Mouse (Mus musculus): ENCODE measurements around the gene Ccdc71.
A peak's percentile ranks its signal among the peaks of the same experiment; 100 is the strongest.

Ccdc71 gene

DNA sequence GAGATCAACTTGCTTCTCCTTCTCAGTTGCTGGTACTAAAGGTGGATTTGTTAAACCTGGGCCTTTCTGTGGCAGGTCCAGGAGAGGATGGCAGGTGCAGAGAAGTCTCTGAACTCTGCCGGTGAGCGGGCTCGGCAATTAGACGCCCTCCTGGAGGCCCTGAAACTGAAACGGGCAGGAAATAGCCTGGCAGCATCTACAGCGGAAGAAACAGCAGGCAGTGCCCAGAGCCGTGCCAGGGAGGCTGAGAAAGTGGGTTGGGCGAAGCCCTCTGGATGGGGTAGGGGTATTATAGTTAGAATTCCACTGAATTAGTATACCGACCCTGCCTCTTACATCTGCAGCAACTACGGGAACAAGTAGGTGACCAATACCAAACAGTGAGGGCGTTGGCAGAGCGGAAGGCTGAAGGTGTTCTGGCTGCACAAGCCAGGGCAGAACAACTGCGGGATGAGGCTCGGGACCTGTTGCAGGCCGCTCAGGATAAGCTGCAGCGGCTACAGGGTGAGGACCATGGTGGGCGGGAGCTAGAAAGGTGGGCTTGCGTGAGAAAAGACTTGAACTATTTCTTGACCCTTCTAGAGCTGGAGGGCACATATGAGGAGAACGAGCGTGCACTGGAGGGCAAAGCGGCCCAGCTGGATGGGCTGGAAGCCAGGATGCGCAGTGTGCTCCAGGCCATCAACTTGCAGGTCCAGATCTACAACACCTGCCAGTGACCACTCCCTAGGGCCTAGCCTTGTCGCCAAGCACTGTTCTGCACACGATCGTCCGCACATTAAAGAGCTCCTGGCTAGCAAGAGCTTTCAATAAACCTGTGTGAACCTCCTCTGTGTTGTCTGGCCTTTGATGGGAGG, 29.6 kb downstream of the Ccdc71 start:
- DNase-seq (ENCODE audit: low read depth), result peak; percentile 62

DNA sequence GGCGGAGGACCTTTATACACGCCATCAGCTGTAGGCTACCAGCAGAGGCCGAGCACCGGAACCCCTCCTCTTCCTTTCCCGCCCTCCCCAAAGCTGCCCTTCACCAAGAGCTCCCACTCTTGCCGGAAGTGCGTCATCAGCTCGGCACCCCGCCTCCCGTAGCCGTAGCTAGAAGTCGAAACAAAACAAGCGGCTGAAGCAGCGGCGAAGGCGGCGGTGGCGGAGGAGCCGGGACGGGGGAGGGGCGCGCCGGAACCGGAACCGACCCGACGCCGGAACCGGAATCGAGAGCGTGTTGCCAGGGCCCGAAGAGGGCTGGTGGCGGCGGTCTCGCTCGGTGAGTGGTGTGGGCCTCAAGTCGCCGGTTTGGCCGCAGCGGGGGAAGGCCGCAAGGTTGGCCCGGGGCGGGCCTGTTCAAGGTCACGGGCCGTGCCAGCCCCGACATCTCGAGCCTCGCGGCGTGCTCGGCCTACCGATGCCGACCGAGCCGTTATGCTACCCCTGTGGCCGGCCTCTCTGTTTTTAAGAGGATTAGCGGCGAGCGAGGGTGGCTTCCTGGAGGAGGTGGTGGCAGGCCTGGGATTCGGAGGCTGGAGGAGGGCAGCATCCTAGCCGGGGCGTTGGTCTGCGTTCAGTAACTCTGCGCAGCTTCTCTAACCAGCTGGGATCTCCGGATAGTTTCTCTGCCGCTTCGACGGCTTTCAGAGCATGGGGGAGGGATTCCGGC, 30.4 kb downstream of the Ccdc71 start, which contains the start of gene Usp19:
TSS of gene Usp19 (plus strand) at position 44 of the 727 bp plus-strand sequence.
- peak; percentile 99 for DNase-seq (ENCODE audit: low read depth)

DNA sequence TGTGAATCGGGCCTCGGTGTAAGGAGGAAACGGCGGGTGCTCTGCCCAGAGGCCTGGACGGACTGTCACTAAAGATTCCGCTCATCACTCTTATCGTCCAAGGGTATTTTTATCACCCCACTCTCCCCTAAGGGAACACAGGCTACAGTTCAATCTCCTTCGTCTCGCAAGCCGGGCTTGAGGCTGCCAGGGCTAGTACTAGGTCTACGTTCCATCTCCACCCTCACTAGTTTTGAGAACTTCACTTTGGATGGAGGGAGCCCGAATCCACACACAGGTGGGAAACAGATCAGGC, 30.9 kb downstream of the Ccdc71 start:
- DNase-seq (ENCODE audit: low read depth), result no peak

- peak; percentile 51 for DNase-seq (ENCODE audit: low read depth)
Observed at GRCm38 (mm10) chr9:108492043-108492750, 31.9 kb downstream of the Ccdc71 start.

- no peak for DNase-seq (ENCODE audit: low read depth)
Observed at GRCm38 (mm10) chr9:108493246-108493645, 32.9 kb downstream of the Ccdc71 start.

DNA sequence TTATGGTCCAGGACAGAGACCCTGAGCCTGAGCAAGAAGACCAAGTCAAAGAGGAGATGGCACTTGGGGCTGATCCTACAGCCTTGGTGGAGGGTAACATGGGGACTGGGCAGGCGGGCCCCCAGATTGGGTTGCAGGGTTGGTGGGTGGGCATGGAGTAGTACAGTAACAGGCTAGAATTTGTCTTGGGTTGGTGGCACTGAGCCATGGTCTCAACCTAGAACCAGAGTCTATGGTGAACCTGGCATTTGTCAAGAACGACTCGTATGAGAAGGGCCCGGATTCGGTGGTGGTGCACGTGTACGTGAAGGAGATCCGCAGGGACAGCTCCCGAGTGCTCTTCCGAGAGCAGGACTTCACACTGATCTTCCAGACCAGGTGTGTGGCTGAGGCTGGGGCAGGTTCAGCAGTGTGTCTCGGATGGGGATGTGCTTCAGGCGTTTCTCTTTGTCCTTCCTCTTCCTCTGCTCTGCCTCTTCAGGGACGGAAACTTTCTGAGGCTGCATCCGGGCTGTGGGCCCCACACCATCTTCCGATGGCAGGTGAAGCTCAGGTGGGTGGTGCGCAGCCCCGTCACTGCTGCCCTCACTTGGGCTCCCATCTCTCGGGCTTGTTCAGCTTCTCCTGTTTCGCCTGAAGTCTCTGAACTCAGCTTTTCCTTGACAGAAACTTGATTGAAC, 34.0 kb downstream of the Ccdc71 start:
- no peak for DNase-seq (ENCODE audit: low read depth)

DNA sequence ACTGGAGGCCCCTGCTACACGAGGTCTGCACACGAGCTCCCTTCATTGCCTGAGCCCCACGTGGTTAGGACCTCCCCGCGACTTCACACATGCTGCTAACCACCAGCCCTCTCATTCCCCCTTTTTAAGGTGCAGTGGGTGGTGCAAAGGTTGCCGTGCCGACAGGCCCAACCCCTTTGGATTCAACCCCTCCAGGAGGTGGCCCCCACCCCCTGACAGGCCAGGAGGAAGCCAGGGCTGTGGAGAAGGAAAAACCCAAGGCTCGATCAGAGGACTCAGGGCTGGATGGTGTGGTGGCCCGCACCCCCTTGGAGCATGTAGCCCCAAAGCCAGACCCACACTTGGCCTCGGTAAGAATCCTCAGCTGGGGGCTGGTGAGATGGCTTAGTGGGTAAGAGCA, 34.6 kb downstream of the Ccdc71 start:
- DNase-seq (ENCODE audit: low read depth), result no peak

DNA sequence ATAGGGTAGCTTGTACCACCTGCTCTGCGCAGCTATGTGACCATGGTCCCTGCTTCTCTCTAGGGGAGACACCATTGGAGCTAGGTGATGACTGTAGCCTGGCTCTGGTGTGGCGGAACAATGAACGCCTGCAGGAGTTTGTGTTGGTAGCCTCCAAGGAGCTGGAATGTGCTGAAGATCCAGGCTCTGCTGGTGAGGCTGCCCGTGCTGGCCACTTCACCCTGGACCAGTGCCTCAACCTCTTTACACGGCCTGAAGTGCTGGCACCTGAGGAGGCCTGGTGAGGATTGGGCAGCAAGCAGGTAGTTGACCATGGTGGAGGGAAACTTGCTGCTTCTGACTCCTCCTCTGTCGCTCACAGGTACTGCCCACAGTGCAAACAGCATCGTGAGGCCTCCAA, 38.9 kb downstream of the Ccdc71 start:
- DNase-seq (ENCODE audit: low read depth), result no peak

DNA sequence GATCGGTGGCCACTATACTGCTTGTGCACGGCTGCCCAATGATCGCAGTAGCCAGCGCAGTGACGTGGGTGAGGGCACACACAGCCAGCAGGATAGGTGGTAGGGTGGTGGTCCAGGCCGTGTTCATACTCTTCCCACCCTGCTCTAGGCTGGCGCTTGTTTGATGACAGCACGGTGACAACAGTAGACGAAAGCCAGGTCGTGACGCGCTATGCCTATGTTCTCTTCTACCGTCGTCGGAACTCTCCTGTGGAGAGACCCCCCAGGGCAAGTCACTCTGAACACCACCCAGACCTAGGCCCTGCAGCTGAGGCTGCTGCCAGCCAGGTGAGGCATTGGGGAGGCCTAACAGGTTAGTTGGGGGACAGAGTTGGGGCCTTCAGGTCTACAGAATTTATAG, 39.6 kb downstream of the Ccdc71 start:
- DNase-seq (ENCODE audit: low read depth), result no peak

- DNase-seq (ENCODE audit: low read depth), result no peak
Observed at GRCm38 (mm10) chr9:108506901-108507300, 46.6 kb downstream of the Ccdc71 start.

- peak; percentile 99 for DNase-seq (ENCODE audit: low read depth)
Observed at GRCm38 (mm10) chr9:108507619-108508434, 47.5 kb downstream of the Ccdc71 start, which contains the start of gene Qars. Qars (plus strand) TSS chr9:108507706.

DNA sequence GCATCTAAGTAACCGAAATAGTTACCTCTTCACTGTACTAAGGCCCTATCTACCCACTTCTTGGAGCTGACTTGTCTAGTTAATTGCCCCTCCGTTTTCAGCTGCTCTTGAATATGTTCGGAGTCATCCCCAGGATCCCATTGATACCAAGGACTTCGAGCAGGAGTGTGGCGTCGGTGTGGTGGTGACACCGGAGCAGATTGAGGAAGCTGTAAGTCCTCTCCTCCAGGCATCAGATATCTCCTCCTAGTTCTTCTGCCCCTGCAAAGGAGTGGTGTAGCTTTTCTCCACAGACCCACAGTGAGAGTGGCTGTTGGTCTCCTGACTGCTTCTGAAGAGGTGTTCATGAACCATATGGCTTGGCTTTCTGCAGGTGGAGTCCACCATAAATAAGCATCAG, 48.4 kb downstream of the Ccdc71 start:
- DNase-seq (ENCODE audit: low read depth), result no peak
